Mouse (Mus musculus) lung, postnatal 36 days (tissue): Measurements from ENCODE around the gene Arcn1.

Experiments
- DNase-seq: peaks from one replicate; pipeline ENCODE4 v3.0.0; 2022; ENCODE audit warnings: mixed read lengths

Arcn1 gene

DNA sequence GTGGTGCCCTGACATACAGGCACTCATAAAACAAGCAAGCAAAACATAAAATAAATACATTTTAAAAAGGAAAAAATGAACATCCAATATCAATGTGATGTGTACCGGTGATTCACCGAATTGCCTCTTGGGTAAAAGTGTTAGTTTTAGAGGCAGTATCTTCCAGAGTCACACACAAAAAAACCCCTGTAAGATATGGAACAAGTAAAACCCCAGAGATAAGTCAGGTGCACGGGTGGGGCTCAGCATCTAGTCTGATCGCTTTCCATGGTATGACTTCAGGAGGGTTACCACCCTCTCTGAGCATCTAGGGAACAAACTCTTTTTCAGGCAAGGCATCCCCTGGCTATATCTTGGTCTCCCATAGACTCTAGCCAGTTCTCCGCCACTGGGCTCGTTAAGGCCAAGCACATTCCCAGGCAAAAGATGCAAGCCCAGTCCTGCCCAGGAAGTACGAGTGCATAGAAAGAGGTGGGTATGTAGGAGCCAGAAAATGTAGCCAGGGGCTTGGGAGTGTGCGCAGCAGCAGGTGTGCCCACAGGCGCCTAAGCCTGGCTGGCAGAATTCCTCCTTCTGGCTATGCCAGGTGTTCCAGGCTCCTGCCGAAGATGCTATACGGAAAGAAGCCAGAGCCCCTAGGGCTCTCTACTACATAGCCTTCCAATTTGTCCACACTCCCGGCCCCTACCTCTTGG is 48.6 kb downstream of the Arcn1 start:
- DNase-seq = no peak

DNA sequence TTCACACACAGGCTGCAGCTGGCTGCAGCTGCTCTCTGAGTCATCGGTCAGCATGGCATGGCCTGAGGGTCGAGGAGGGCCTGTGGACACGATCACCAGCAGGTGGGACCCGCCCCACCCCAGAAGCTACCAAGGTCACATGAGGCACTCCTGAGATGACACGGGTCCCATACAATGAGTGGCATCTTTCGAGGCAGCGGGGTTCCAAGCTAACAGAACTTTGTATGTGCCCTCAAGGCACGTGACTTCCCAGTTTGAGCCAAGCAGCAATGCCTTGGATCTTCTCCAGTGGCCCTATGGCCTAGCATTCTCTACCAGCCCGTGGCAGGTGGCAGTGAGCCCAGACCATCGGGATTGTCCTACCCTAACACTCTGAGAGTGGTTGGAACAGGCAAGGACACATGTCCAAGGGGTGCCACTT is 49.8 kb downstream of the Arcn1 start:
- no peak for DNase-seq

DNA sequence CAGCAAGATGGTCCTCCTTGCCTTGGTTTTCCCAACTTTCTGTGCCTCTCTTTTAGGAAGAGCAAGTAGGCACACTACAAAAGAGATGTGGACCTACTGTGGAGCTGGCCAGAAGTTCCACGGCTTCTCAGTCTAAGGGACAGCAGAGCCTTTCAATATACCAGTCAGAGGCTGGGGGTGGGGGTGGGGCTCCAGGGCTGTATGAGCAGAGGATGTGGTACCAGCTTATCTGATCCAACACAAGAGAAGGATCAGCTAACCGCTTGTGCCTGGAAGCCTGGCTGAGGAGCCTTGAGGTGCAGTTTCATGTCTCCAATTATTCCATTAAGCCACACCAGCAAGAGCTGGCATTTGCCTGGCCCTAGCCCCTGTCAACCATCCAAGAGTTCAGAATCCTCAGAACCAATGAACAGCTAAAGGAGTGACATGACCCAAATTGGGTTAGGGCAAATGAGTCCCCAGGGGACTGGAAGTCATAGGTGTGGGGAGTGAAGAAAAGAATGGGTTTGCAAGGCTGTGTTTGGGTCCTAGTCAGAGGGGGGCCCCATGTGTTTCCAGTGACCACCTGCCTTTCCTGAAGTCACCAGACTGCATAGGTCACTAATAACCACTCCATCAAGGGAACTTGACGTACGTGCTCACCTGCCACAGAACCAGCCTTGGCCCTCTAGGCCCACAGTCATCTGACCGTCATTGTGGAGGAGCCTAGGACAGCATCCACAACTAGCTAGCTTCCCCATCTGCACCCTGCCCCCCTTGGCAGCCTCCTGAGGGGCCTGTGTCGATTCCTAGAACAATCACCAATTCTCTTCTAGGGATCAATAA is 50.4 kb downstream of the Arcn1 start:
- no peak for DNase-seq

DNA sequence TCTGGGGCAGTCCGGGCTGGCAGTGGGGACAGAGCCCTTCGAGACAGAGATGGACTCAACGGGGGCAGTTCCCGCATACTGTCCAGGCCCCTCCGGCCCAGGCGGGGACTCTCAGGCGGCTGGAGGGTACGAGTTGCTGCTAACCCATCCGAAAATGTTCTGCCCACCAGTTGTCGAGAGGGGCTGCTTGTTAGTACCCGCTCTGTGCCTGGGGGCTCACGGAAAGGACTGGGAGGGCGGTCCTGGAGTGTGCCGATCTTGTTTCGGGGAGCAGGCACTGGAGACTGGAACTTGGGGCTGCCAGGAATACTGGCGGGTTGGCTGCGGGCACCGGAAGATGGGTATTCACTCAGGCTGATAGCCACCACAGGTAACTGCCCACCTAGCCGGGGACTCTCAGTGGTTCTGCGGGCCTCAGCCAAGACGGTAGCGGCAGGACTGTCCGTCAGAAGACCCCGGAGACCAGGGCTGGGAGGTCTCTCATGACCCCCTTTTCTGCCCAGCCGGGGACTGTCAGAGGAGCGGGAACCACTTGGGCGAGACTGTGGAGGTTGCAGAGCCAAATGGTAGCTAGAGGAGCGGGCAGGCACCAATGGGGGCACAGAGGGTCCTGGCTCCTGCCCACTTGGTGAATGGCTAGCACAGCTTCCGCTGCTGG is 51.8 kb downstream of the Arcn1 start:
- DNase-seq = no peak

DNA sequence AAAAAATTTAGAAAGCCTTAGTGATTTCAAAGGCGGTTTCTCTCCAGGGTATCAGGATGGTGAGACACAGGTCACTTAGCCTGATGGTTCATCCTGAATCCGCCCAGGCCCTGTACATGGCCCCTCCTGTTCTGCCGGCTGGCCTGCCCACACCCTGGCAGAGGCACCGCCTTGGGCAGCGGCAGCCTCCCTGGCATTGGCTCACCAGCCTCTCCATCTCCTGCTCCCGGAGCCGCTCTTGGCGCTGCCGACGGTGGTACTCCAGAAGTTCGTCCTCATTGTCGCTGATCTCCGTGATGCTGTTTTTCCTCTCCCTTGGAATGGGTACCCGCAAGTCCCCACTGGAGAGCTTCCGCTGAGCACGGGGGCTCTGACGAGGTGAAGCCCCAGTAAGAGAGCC is 52.5 kb downstream of the Arcn1 start:
- no peak for DNase-seq

DNA sequence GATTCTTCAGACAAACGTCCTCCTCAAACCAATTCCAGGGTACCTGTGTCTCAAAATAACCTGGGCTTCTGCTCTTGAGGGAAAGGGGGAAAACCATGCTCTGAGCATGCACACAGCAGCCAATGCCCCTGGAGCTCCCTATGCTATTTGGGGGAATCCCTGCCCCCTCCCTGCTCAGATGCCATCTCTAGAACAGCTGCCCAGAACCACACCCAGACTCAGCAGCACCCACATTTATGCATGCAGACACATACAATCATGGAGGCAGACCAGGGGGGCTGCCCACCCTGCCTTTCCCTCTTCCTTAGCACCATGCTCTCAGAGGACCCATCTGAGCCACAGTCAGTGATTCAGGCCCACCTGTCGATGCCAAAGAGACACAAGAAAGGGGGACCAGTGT is 54.1 kb downstream of the Arcn1 start:
- no peak for DNase-seq

DNA sequence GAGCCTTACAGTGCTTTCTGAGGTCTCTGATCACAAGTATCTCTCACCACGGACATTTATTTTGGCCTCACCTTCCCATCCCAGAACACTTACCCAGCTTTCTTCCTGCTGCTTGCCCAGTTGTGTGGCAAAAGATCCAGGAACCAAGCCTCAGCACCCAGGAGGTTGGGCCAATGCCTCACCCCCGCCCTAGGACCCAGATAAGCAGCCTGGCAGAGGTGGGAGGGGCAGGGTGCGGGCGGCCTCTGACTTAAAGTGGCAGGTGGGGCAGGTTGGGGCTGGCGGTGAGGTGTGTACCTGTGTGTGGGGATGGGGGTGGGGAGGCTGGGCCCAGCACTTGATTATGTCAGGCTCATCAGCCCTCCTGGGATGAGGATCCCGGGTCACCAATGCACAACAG is 54.6 kb downstream of the Arcn1 start:
- peak; percentile 71 for DNase-seq

DNA sequence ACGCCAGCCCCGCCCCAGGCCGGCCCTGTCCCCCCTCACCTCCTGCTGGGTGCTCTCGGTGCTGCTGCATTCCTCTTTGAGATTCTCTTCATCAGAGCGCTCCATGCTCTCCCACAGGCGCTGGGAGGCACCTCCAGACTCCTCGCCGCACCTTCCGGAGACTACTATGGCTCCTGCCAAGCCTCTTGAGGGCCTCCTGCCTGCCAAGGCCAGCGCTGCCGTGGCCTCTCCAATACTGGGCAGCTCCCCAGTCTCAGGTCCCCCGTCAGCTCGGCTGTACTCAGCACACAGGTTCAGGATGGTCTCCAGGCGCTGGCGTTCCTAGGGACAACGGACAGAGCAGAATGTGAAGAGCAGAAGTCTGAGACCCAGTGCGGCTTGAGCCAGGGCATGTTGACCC is 56.0 kb downstream of the Arcn1 start:
- peak; percentile 64 for DNase-seq

DNA sequence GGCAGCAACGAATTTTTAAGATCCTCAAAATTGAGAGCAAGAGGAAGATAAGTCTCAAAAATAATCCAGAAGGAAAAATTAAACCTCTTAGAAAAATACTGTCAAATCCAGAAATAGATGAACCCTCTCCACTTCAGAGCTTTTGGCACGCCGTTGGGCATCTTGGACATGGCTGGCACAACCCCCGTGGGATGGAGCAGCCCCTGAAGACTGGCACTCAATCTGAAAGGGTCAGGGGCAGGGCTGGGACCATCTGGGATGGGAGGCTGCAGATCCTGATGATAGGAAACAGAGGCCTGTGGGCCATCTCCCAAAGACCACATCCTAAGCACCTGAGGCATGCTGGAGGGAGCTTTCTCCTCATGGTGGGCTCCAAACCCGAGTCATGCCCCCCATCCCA is 57.4 kb downstream of the Arcn1 start:
- no peak for DNase-seq

DNA sequence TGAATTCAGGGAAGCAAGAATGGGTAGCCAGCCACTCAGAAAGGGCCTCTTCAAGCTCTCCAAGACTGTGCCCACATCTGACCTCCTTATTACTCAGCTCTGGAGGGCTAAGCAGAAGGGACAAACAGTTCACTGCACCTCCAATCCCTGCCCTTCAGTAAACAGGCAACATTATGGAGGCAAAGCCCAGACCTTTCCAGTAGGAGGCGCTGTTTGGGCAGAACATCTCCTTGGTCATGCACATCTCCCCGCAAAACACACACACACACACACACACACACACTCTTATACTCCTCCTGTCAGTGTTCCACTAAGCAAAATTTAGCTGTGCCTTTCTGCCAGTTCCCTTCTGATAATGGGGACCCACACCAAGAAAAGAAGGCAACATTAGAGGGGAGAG is 58.0 kb downstream of the Arcn1 start:
- peak; percentile 61 for DNase-seq

DNA sequence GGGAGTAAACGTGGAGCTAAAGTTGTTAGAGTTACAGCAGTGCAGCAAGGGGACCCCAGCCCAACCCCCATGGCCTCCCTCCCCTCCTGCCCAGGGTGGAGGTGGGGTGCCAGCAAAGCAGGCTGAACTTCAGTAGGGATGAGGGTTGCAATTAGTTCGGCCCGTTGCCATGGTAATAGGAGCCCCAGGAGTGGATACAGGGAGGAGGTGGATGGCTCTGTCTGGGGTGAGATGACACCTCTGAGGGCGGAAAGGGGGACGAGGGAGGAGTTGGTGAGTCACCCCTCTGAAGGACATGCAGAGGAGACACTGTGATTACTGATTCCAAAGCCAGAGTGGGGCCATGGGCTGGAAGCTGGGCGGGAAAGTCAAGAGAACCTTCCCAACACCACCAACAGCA is 58.7 kb downstream of the Arcn1 start:
- DNase-seq = no peak

DNA sequence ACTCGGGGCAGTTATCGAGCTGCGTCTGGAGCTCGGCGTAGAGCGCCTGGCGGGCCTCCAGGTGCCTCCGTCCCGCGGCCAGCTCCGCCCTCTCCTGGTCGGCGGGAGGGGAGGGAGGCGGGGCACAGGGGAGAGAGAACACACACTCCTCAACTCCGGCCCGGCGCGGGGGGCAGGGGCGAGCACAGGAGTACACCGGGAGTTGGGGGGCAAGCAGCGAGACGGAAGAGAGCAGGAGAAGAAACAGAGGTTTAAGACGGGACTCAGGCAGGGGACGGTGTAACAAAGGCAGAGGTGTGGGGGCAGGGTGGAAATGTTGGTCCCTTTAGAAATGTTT is 59.2 kb downstream of the Arcn1 start:
- DNase-seq = peak; percentile 85

DNA sequence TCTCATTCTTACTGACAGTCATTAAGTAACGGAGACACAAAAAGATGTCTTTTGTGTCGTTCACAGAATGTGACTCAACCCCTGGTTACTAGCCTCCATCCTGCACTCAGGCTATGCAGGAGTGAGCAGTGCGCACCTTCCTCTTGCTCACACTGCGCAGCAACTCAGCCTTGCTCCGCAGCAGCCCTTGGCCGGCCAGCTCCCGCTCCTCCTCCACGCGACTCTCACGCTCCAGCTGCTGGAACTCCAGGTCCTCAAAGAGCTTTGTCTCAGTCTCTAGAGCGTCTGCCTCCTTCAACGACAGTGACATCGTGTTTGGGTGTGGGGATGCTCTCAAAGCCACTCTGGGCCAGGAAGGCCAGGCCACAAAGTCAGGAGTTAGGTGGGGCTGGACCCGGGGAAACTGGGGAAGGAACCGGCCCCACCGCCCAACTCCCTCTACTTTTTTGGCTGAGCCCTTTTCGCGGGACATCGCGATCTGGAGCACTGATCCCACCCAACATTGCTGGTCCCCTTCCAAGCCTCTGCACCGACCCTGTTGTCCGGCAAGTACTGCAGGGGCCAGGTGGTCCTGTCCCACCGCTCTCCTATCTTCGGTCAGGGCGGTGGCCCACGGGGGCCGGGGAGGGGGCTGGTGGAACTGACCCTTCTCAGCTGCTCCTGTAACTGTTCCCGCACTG is 59.8 kb downstream of the Arcn1 start:
- no peak for DNase-seq

DNA sequence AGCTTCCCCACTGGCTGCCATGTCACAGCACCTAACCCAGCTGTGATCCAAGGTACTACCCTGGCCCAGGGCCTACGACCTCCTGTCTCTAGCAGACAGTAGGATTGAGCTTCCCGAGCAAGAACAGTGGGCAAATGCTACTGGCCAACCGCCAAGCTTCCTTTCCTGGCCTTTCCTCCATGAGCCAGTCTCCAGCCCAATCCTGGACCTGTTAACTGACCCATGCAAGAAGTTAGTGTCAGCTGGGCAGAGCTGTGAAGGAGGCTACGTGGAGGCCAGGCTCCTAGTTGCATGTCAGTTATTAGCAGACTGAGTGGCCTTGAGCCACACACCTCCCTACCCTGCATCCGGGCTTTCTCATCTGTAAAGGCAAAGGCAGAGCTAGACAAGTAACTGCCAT is 67.9 kb downstream of the Arcn1 start:
- no peak for DNase-seq

DNA sequence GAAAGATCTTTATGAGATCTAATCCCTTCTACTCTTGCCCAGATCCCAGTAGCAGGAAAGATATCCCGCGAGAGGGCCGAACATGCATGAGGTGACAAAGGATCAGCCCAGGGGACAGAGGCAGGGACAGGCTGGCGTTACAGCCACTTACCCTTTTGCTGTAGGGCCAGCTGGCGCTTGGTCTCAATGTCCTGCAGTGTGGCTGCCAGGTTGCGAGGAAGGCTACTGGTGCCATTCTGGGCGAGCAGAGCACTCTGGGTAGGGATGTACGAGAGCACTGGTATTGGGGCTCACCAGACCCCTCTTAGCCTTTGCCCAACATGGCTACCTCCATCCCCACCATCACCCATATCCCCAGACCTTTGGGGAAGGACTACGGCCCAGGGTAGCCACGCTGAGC is 68.4 kb downstream of the Arcn1 start:
- no peak for DNase-seq

DNA sequence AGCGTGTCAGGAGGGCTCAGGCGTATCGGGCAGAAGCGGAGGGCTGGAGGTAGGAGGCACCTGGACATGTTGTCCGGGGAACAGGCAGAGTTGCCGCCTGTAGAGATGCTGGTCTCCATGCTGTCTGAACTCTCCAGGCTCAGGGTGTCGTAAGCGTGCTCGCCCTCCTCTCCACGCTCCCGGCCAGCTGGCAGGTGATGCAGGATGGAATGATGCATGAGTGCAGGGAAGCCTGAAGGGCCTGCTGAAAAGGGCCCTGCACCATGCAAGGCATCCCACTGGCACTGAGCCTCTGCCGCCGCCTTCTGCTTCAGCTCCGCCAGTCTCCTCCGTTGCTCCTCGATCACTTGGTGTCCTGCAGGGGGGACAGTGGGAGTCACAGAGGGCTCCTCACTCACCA is 69.8 kb downstream of the Arcn1 start:
- no peak for DNase-seq

DNA sequence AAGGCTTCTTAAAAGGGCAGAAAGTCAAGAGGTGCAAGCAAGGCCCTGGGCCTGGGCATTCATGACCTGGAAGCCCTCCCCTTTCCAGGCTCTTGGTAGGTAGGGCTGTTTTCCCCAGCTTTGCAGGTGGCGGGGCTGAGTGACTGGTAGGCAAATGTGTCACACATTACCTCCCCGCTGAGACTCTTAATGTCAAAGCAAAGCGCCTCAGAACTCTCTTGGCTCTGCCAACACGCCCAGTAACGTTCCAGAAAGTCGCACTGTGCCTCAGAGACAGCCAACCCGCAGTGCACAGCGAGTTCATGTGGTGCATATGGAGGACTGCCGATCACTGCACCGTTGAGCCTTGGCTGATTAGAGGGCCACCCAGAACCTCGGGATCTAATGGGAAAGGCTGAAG is 74.6 kb downstream of the Arcn1 start:
- DNase-seq = no peak

DNA sequence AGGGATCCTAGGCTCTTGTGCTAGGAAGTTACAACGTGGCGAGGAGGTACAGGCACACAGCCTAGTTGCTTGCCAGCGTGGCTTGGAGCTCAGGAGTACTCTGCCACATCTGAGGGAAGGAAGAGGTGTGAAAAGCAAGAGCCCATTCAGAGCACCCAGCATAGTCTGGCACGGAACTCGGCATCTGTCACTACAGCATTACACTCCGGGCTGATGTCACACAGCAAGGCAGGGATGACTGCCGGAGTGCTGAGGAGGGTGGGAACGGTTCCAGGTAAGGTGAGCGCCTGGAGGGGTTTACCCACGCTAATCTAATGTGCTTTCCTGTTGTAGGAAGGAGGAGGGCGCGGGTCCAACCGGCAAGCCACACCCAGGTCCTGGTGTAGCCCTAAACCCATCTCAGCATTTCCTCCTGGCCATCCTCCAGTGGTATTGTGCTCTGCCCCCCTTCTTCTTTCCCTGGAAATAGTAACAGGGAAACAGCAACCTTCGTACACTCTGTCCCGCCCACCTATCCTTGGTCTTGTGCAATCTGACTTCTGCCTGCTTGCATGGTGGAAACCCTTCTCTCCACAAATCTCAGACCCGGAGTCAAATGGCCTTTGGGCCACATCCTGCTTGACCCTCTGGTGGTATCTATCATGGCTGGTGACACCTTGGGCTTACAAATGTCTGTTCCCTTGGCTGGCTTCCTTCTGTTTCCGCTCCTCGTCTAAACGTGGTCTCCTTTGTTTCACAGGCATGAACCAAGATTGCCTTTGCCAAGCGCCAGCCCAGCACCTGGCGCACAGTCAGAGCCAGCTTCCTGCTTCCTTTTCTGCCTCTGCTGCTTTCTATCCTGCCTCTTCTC is 75.7 kb downstream of the Arcn1 start:
- DNase-seq = peak; percentile 93
